Mouse (Mus musculus) lung, adult 18-20 months (tissue): Measurements from ENCODE around the gene Tram2.

ENCODE experiments used
- DNase-seq, 2 experiments: peaks; one replicate each; pipeline ENCODE4 v3.0.0; 2022; ENCODE audit warnings: mixed read lengths in 2 of 2

Tram2 gene

GRCm38 (mm10) chr1:21067536-21068221 lies 11.3 kb downstream of the Tram2 start:
- DNase-seq = no peak

- DNase-seq = no peak
Measured at GRCm38 (mm10) chr1:21064153-21064552, 14.9 kb downstream of the Tram2 start.

GRCm38 (mm10) chr1:21059385-21060109 lies 19.5 kb downstream of the Tram2 start:
- no peak for DNase-seq

- DNase-seq = no peak
Measured at GRCm38 (mm10) chr1:21053009-21053408, 26.0 kb downstream of the Tram2 start.

GRCm38 (mm10) chr1:21052608-21053007 lies 26.4 kb downstream of the Tram2 start:
- DNase-seq = peak; percentile 35 to 45

GRCm38 (mm10) chr1:21052132-21052545 lies 26.9 kb downstream of the Tram2 start:
- DNase-seq = no peak

- peak; percentile 31 to 35 for DNase-seq
Measured at GRCm38 (mm10) chr1:21049005-21049404, 30.0 kb downstream of the Tram2 start.

GRCm38 (mm10) chr1:21048402-21048801 lies 30.6 kb downstream of the Tram2 start:
- DNase-seq = no peak

GRCm38 (mm10) chr1:21042461-21042860 lies 36.6 kb downstream of the Tram2 start:
- DNase-seq = no peak

GRCm38 (mm10) chr1:21040610-21041326 lies 38.3 kb downstream of the Tram2 start:
- DNase-seq = no peak

GRCm38 (mm10) chr1:21040173-21040572 lies 38.9 kb downstream of the Tram2 start:
- no peak for DNase-seq

- no peak for DNase-seq
Measured at GRCm38 (mm10) chr1:21039564-21039963, 39.5 kb downstream of the Tram2 start.

- DNase-seq = no peak
Measured at GRCm38 (mm10) chr1:21037881-21038601, 41.0 kb downstream of the Tram2 start.

GRCm38 (mm10) chr1:21035878-21036277 lies 43.2 kb downstream of the Tram2 start:
- no peak for DNase-seq

- no peak for DNase-seq
Measured at GRCm38 (mm10) chr1:21033792-21034119, 45.3 kb downstream of the Tram2 start.

- no peak for DNase-seq
Measured at GRCm38 (mm10) chr1:21033065-21033791, 45.8 kb downstream of the Tram2 start.

- no peak for DNase-seq
Measured at GRCm38 (mm10) chr1:21031650-21032049, 47.4 kb downstream of the Tram2 start.

- DNase-seq = no peak
Measured at GRCm38 (mm10) chr1:21029000-21029399, 50.0 kb downstream of the Tram2 start.

- DNase-seq = no peak
Measured at GRCm38 (mm10) chr1:21026534-21026933, 52.5 kb downstream of the Tram2 start.

GRCm38 (mm10) chr1:21025203-21025602 lies 53.8 kb downstream of the Tram2 start:
- DNase-seq = no peak

- DNase-seq = no peak
Measured at GRCm38 (mm10) chr1:21023101-21023500, 55.9 kb downstream of the Tram2 start.

- DNase-seq = peak; percentile 78 to 79
Measured at GRCm38 (mm10) chr1:21014463-21014862, 64.6 kb downstream of the Tram2 start.
